Mouse (Mus musculus): ENCODE data around the gene Pomp.
A peak's percentile ranks its signal among the peaks of the same experiment; 100 is the strongest.

DNA sequence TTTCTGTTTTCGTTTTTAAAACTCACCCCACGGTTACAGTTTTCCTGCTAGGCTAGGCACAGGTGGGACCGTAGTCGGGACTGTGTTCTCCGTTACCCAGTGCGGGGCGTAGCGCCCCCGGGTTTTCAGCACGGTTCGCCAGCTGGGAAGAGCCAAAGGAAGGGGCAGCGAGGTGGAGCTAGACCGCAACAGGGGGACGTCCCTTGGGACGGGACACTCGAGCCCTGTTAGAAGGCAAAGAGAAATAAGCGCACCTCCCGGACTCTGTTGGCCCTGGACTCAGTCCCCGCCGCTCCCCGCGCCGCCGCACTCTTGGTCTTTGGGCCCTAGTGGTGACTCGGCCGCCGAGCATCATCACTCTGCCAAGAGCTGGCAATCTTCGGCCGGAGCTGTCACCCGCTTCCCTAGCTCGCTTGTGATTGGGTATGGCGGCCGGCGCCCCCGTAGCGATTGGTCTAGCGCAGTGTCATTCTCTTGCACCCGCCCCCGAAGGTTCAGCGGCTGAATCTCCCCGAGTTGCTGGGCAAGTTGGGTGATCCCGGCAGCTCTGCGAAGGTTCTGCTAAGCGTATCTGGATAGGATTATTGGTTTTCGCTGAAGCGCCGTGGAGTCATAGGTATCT is 34.3 kb downstream of the Pomp start, which contains the start of gene Slc46a3:
- peak; percentile 60 for TF ChIP-seq POLR2A (IDR thresholded peaks at IDR 0.05; ENCODE audit: insufficient read length, low read depth)
- no peak for TF ChIP-seq REST (IDR thresholded peaks at IDR 0.05; ENCODE audit: insufficient read depth, insufficient read length)
- no peak for TF ChIP-seq E2F4 (IDR thresholded peaks at IDR 0.05; ENCODE audit: insufficient read depth)
- TF ChIP-seq MAX (IDR thresholded peaks at IDR 0.05; ENCODE audit: low read depth): no peak
- TF ChIP-seq USF1 (IDR thresholded peaks at IDR 0.05; ENCODE audit: low read depth): no peak
- no peak for TF ChIP-seq TCF12 (IDR thresholded peaks at IDR 0.05; ENCODE audit: insufficient read depth, poor library complexity, severe bottlenecking)
- no peak for TF ChIP-seq POLR2AphosphoS2 (IDR thresholded peaks at IDR 0.05; ENCODE audit: insufficient read length, low read depth)
